Mouse (Mus musculus) olfactory bulb, adult 2 months (tissue): Measurements from ENCODE around the gene Zfp764. TPM values are rescaled to one million over a fixed set of nuclear protein-coding genes. Genes with fewer than 3 reads are reported as not detected.
"Not testable (repeated sequence)": the region's sequence is repeated elsewhere in the genome, so short reads cannot be mapped to it uniquely, and the experiment has no call there.

Source experiments
- H3K27ac ChIP-seq: fragments of 200-500 bp; 2 replicates; pipeline ENCODE4 v1.5.1; 2012; ENCODE audit warnings: low read depth, low read length; ENCODE audit not compliant: insufficient read depth
- H3K4me1 ChIP-seq: fragments of 200-500 bp; 2 replicates; pipeline ENCODE4 v1.6.1; 2012; ENCODE audit warnings: low read length; ENCODE audit not compliant: control insufficient read depth, insufficient read depth
- H3K4me3 ChIP-seq: fragments of 200-500 bp; 2 replicates; pipeline ENCODE4 v1.5.1; 2012; ENCODE audit warnings: mild to moderate bottlenecking, low read depth, low read length, moderate library complexity; ENCODE audit not compliant: insufficient read depth
- CTCF ChIP-seq: fragments of 200-500 bp; IDR thresholded peaks from 2 replicates; pipeline ENCODE4 v1.5.1; 2012; ENCODE audit warnings: low read depth, mild to moderate bottlenecking, low read length, moderate library complexity; ENCODE audit not compliant: insufficient read depth
- POLR2A ChIP-seq: fragments of 200-500 bp; IDR thresholded peaks from 2 replicates; pipeline ENCODE4 v1.6.1; 2012; ENCODE audit warnings: mild to moderate bottlenecking, low read depth, low read length, moderate library complexity; ENCODE audit not compliant: insufficient read depth
- WGBS: fragments of 180-500 bp; shearing (Covaris S2); methylation state at CpG from one replicate; pipeline ENCODE4 v1.1.7; 2018; 5-methylcytosine and 5-hydroxymethylcytosine counted together
- polyA plus RNA-seq: library from polyadenylated mRNA; stranded (reverse); fragments of >200 nt; gene quantifications from 2 replicates; pipeline ENCODE4 v1.2.4, GENCODE M21; 2012; ENCODE audit warnings: low replicate concordance; ENCODE audit not compliant: missing spikeins, insufficient read depth, insufficient read length

Zfp764 gene
- polyA plus RNA-seq, 1 experiment, result not detected

- peak within 1 kb of the TSS; percentile 85 for H3K4me3 ChIP-seq
- 0 out of 2 replicates have a peak within 1 kb of the TSS, but pooled peaks have one; percentile 54 for H3K27ac ChIP-seq
- 1% methylated on average over 49 of the region's 49 CpGs for WGBS
- H3K4me1 ChIP-seq, result not testable (repeated sequence)
- TF ChIP-seq POLR2A (peak; percentile 66), CTCF (peak; percentile 54; the same call in 1 of the 2 replicates)
Observed at GRCm38 (mm10) chr7:127375271-127376245, 31.1 kb downstream of the Zfp764 start, which contains the start of gene Zfp747. Zfp747 (minus strand) TSS chr7:127376050.

GRCm38 (mm10) chr7:127371870-127372269, 34.8 kb downstream of the Zfp764 start:
- WGBS, result 88% methylated on average over 3 of the region's 3 CpGs
- H3K4me1 ChIP-seq, H3K4me3 ChIP-seq, H3K27ac ChIP-seq: not testable (repeated sequence)

- peaks cover 7% of the 10 kb centered on the region; the same call in 1 of the 2 replicates for H3K4me1 ChIP-seq
- no peak for TF ChIP-seq POLR2A
- no peak for TF ChIP-seq CTCF
- WGBS, result 89% methylated on average over 2 of the region's 2 CpGs
- no peak overlapping the region for H3K27ac ChIP-seq
- no peak overlapping the region for H3K4me3 ChIP-seq
Observed at GRCm38 (mm10) chr7:127371213-127371612, 35.4 kb downstream of the Zfp764 start.

- Histone ChIP-seq H3K4me3 (no peak overlapping the region), H3K4me1 (peaks cover 10% of the 10 kb centered on the region), H3K27ac (no peak overlapping the region)
- TF ChIP-seq POLR2A, result no peak
- TF ChIP-seq CTCF, result no peak
- 91% methylated on average over 3 of the region's 3 CpGs for WGBS
Observed at GRCm38 (mm10) chr7:127366249-127366648, 40.4 kb downstream of the Zfp764 start.

- no peak overlapping the region for H3K27ac ChIP-seq
- TF ChIP-seq CTCF, result no peak
- no peak overlapping the region for H3K4me3 ChIP-seq
- 57% methylated on average over 4 of the region's 4 CpGs for WGBS
- H3K4me1 ChIP-seq, result peaks cover 10% of the 10 kb centered on the region
Observed at GRCm38 (mm10) chr7:127364166-127364565, 42.5 kb downstream of the Zfp764 start.

GRCm38 (mm10) chr7:127363475-127363921, 43.1 kb downstream of the Zfp764 start:
- TF ChIP-seq POLR2A (no peak), CTCF (no peak)
- WGBS, result 17% methylated on average over 24 of the region's 24 CpGs
- Histone ChIP-seq H3K4me1 (peaks cover 10% of the 10 kb centered on the region), H3K4me3 (peak overlapping the region; percentile 23), H3K27ac (no peak overlapping the region)

- peak overlapping the region; percentile 26 for H3K4me3 ChIP-seq
- WGBS, result 8% methylated on average over 13 of the region's 13 CpGs
- H3K4me1 ChIP-seq, H3K27ac ChIP-seq: not testable (repeated sequence)
Observed at GRCm38 (mm10) chr7:127362418-127362817, 44.2 kb downstream of the Zfp764 start.

- Histone ChIP-seq H3K4me1 (peaks cover 10% of the 10 kb centered on the region), H3K27ac (no peak overlapping the region), H3K4me3 (no peak overlapping the region)
- 66% methylated on average over 13 of the region's 13 CpGs for WGBS
- TF ChIP-seq POLR2A (no peak), CTCF (no peak)
Observed at GRCm38 (mm10) chr7:127361449-127361848, 45.2 kb downstream of the Zfp764 start.

GRCm38 (mm10) chr7:127360265-127360664, 46.4 kb downstream of the Zfp764 start:
- Histone ChIP-seq H3K27ac (no peak overlapping the region), H3K4me3 (no peak overlapping the region), H3K4me1 (peaks cover 10% of the 10 kb centered on the region)
- TF ChIP-seq POLR2A (no peak), CTCF (no peak)
- 83% methylated on average over 4 of the region's 4 CpGs for WGBS

GRCm38 (mm10) chr7:127358472-127358871, 48.1 kb downstream of the Zfp764 start:
- Histone ChIP-seq H3K4me3 (no peak overlapping the region), H3K27ac (no peak overlapping the region), H3K4me1 (peaks cover 6% of the 10 kb centered on the region)
- 80% methylated on average over 4 of the region's 4 CpGs for WGBS
- TF ChIP-seq POLR2A, result no peak
- TF ChIP-seq CTCF, result no peak
